10 mouse cellular contexts compared by ENCODE assay signal in genomic region chr7:19940256-19940655, GRCm38 (mm10). TPM values are rescaled to one million over a fixed set of nuclear protein-coding genes. Genes with fewer than 3 reads are reported as not detected.
DNase-seq lines count a peak whose midpoint lies in the region; ATAC-seq and TF ChIP-seq lines count a peak whose summit lies in the region.
"Had no signal": no experiment of that assay in that cellular context is flagged by ENCODE, and none has a peak within 500 bp of the region (broad histone marks: within the 10 kb centered on the region; RNA-seq: fewer than 3 reads in every experiment).

No protein-coding gene starts in this region.

- no peak overlapping the region for H3K4me3 ChIP-seq in lung, adult 2 months (replicated peaks; ENCODE audit: extremely low read depth, low read depth, low read length)
- H3K4me3 ChIP-seq: hindbrain, embryonic 10.5 days had no signal

- 6% methylated on average over 5 of the region's 6 CpGs for WGBS in lung, adult 2 months

- no peak for TF ChIP-seq CTCF in lung, adult 2 months (IDR thresholded peaks at IDR 0.05; ENCODE audit: insufficient read depth, low read length)

- TF ChIP-seq POLR2A in lung, adult 2 months (IDR thresholded peaks at IDR 0.05; ENCODE audit: borderline replicate concordance, extremely low read depth, low read depth, low read length): no peak

- DNase-seq in heart, adult 8-10 months (ENCODE audit: low spot score): peak; percentile 40
- peak; percentile 86 for DNase-seq in induced T-regulatory cell, adult 2 months (ENCODE audit: low read depth)
- peak; percentile 58 for DNase-seq in lung, adult 2 months
- peak; percentile 64 to 73 for DNase-seq in thymus, postnatal 10 days (ENCODE audit: low spot score in 2 of 2)
- DNase-seq in frontal cortex, adult 2 months (ENCODE audit: extremely low spot score in 1 of 2, low spot score in 1 of 2): no peak
- DNase-seq in layer of hippocampus, adult 18-20 months (ENCODE audit: low spot score in 2 of 2): no peak

- peaks cover 15% of the 10 kb centered on the region for H3K4me1 ChIP-seq in lung, adult 2 months (ENCODE audit: control insufficient read depth, insufficient read depth, low read length)
- H3K4me1 ChIP-seq: hindbrain, embryonic 10.5 days had no signal

- no peak for ATAC-seq in megakaryocyte-erythroid progenitor cell, adult 5-6 weeks (replicated peaks; ENCODE audit: low FRiP score, low TSS enrichment, poor library complexity, severe bottlenecking)

RNA-seq across cellular contexts. Expression of gene Igsf23, which starts 10.3 kb away (rescaled TPM):
- total RNA-seq in heart, adult 8-10 months (2022): 1 to 10 TPM; 1.4 to 2.1 (median 1.6) TPM
- 1.2 and 1.9 TPM in 2 replicates for polyA plus RNA-seq in lung, adult 2 months (2012; rRNA removed)
- polyA plus RNA-seq in frontal cortex, adult 2 months (2012; rRNA removed): 0.08 TPM in 1 of 2 replicates, not detected in the other
- total RNA-seq in megakaryocyte-erythroid progenitor cell, adult 5-6 weeks (2014; fragmentation: Nextera tagmentation): not detected in 2 replicates
- total RNA-seq in megakaryocyte-erythroid progenitor cell, adult 5-6 weeks (2017): 0.50 TPM in 1 of 2 replicates, not detected in the other
- total RNA-seq in layer of hippocampus, adult 18-20 months (2021): not detected
- polyA plus RNA-seq: embryonic facial prominence, embryonic 11.5 days; macrophage had no signal

RNA-seq across cellular contexts. Expression of gene Pvr, which starts 19.3 kb away (rescaled TPM):
- total RNA-seq in heart, adult 8-10 months (2022): 10 to 100 TPM; 17.9 to 25.0 (median 20.5) TPM
- 23.7 and 24.7 TPM in 2 replicates for polyA plus RNA-seq in lung, adult 2 months (2012; rRNA removed)
- polyA plus RNA-seq in frontal cortex, adult 2 months (2012; rRNA removed): 12.0 and 14.5 TPM in 2 replicates
- 1.3 and 6.4 TPM in 2 replicates for total RNA-seq in megakaryocyte-erythroid progenitor cell, adult 5-6 weeks (2014; fragmentation: Nextera tagmentation)
- 0.85 and 0.91 TPM in 2 replicates for total RNA-seq in megakaryocyte-erythroid progenitor cell, adult 5-6 weeks (2017)
- 10 to 100 TPM; 12.4 to 12.8 TPM for total RNA-seq in layer of hippocampus, adult 18-20 months (2021)

RNA-seq across cellular contexts. Expression of gene Ceacam20, which starts 25.0 kb away (rescaled TPM):
- total RNA-seq in heart, adult 8-10 months (2022): not detected
- polyA plus RNA-seq in lung, adult 2 months (2012; rRNA removed): 0.06 and 0.33 TPM in 2 replicates
- not detected in 2 replicates for polyA plus RNA-seq in frontal cortex, adult 2 months (2012; rRNA removed)
- total RNA-seq in megakaryocyte-erythroid progenitor cell, adult 5-6 weeks (2014; fragmentation: Nextera tagmentation): not detected in 2 replicates
- total RNA-seq in megakaryocyte-erythroid progenitor cell, adult 5-6 weeks (2017): not detected in 2 replicates
- total RNA-seq in layer of hippocampus, adult 18-20 months (2021): not detected
- polyA plus RNA-seq: embryonic facial prominence, embryonic 11.5 days; hindbrain, embryonic 10.5 days; macrophage had no signal

RNA-seq across cellular contexts. Expression of gene Nlrp9b, which starts 51.0 kb away (rescaled TPM):
- not detected for total RNA-seq in heart, adult 8-10 months (2022)
- polyA plus RNA-seq in lung, adult 2 months (2012; rRNA removed): not detected in 2 replicates
- polyA plus RNA-seq in frontal cortex, adult 2 months (2012; rRNA removed): not detected in 2 replicates
- total RNA-seq in megakaryocyte-erythroid progenitor cell, adult 5-6 weeks (2014; fragmentation: Nextera tagmentation): not detected in 2 replicates
- total RNA-seq in megakaryocyte-erythroid progenitor cell, adult 5-6 weeks (2017): not detected in 2 replicates
- total RNA-seq in layer of hippocampus, adult 18-20 months (2021): not detected
- polyA plus RNA-seq: embryonic facial prominence, embryonic 11.5 days; hindbrain, embryonic 10.5 days; macrophage had no signal

RNA-seq across cellular contexts. Expression of gene Ceacam19, which starts 52.5 kb away (rescaled TPM):
- total RNA-seq in heart, adult 8-10 months (2022): not detected
- 2.0 TPM in 1 of 2 replicates, not detected in the other for polyA plus RNA-seq in lung, adult 2 months (2012; rRNA removed)
- polyA plus RNA-seq in frontal cortex, adult 2 months (2012; rRNA removed): not detected in 2 replicates
- not detected in 2 replicates for total RNA-seq in megakaryocyte-erythroid progenitor cell, adult 5-6 weeks (2014; fragmentation: Nextera tagmentation)
- not detected in 2 replicates for total RNA-seq in megakaryocyte-erythroid progenitor cell, adult 5-6 weeks (2017)
- not detected for total RNA-seq in layer of hippocampus, adult 18-20 months (2021)
- polyA plus RNA-seq: embryonic facial prominence, embryonic 11.5 days; hindbrain, embryonic 10.5 days had no signal

Comparison
In these comparisons a context has a peak if more than half of its experiments do, and no peak if none do; other contexts are left out.
1. DNase-seq: peak in heart, adult 8-10 months (single experiment), induced T-regulatory cell, adult 2 months (single experiment), lung, adult 2 months (single experiment) and thymus, postnatal 10 days (2 of 2); none in frontal cortex, adult 2 months (0 of 2) and layer of hippocampus, adult 18-20 months (0 of 2).